Mouse (Mus musculus): Measurements from ENCODE around the gene Arhgap8. TPM values are rescaled to one million over a fixed set of nuclear protein-coding genes. Genes with fewer than 3 reads are reported as not detected.
A peak's percentile ranks its signal among the peaks of the same experiment; 100 is the strongest.

The Arhgap8 gene
- polyA plus RNA-seq, 2 experiments, result 0.22 to 0.29 TPM

- TF ChIP-seq CTCF (IDR thresholded peaks at IDR 0.05; ENCODE audit: low read depth) (no peak), EP300 (IDR thresholded peaks at IDR 0.05; ENCODE audit: low read depth) (no peak)
Measured at GRCm38 (mm10) chr15:84696021-84696420, 23.8 kb upstream of the Arhgap8 start.

DNA sequence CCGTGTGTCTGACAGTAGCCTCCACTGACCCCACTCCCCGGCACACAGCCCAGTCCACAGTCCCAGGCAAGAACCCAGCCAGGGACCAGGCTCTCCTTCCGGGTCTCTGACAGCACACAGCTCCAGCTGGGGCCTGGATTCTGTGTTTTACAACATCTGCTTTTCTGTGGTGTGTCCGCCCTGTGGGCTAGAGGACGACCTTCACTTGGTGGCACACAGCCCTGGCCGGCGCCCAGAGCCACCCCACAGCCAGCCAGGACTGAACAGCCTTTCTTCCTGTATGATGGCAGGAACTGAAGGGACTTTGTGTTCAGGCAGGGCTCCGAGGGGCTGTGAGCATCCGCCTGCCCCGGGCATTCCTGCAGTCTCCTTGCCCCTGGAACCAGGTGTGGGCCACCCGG, 22.2 kb upstream of the Arhgap8 start:
- H3K27me3 ChIP-seq (ENCODE audit: control insufficient read depth, insufficient read depth, low read length), result no peaks in the 10 kb centered on the region
- TF ChIP-seq CTCF (IDR thresholded peaks at IDR 0.05; ENCODE audit: low read depth) (no peak), EP300 (IDR thresholded peaks at IDR 0.05; ENCODE audit: low read depth) (no peak)
- no peak overlapping the region for H3K27ac ChIP-seq
- no peaks in the 10 kb centered on the region for H3K4me1 ChIP-seq (replicated peaks; ENCODE audit: control insufficient read depth in 2 of 2, insufficient read depth in 2 of 2, low read length in 1 of 2)
- DNase-seq (ENCODE audit: low read depth in 3 of 3, low spot score in 3 of 3), result no peak
- no peak overlapping the region for H3K4me2 ChIP-seq (ENCODE audit: low read depth)
- H3K9me3 ChIP-seq (ENCODE audit: control insufficient read depth, low read length), result no peaks in the 10 kb centered on the region
- H3K36me3 ChIP-seq (replicated peaks; ENCODE audit: control insufficient read depth, insufficient read depth, low read depth), result no peaks in the 10 kb centered on the region
- H3K4me3 ChIP-seq (ENCODE audit: insufficient read depth in 1 of 2, low read depth in 2 of 2, low read length in 2 of 2), result no peak overlapping the region
- 67% methylated on average over 11 of the region's 11 CpGs for WGBS (ENCODE audit: insufficient replicate concordance)
- no peak overlapping the region for H3K9ac ChIP-seq (replicated peaks)
- ATAC-seq (ENCODE audit: insufficient read depth), result no peak

More at GRCm38 (mm10) chr15:84696021-84696420, 23.8 kb upstream of the Arhgap8 start:
- Histone ChIP-seq H3K36me3 (replicated peaks; ENCODE audit: control insufficient read depth, insufficient read depth, low read depth) (no peaks in the 10 kb centered on the region), H3K4me3 (ENCODE audit: insufficient read depth in 1 of 2, low read depth in 2 of 2, low read length in 2 of 2) (no peak overlapping the region), H3K9ac (replicated peaks) (no peak overlapping the region), H3K9me3 (ENCODE audit: control insufficient read depth, low read length) (no peaks in the 10 kb centered on the region), H3K4me2 (ENCODE audit: low read depth) (no peak overlapping the region), H3K27ac (no peak overlapping the region), H3K27me3 (ENCODE audit: control insufficient read depth, insufficient read depth, low read length) (no peaks in the 10 kb centered on the region), H3K4me1 (replicated peaks; ENCODE audit: control insufficient read depth in 2 of 2, insufficient read depth in 2 of 2, low read length in 1 of 2) (no peaks in the 10 kb centered on the region)
- DNase-seq (ENCODE audit: low read depth in 3 of 3, low spot score in 3 of 3) (no peak), ATAC-seq (ENCODE audit: insufficient read depth) (no peak)
- 64% methylated on average over 4 of the region's 4 CpGs for WGBS (ENCODE audit: insufficient replicate concordance)

DNA sequence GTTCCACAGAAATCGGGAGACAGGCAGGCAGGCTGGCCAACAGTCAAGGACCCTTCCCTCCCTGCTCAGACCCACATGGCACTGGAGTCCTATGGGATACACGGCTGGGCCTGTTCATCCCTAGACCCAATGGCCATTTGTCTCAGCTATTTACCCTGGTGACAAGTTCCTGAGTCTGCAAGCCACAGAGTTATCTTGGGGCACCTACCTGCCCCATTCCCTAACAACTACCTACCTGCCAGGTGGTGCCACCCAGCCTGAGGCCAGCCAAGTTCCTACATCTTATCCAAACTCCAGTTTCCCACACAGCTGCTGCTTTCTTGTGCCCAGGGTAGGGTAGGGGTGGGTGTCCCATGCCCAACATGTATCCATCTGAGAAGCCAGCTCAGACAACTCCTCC, 21.7 kb upstream of the Arhgap8 start:
- Histone ChIP-seq H3K36me3 (replicated peaks; ENCODE audit: control insufficient read depth, insufficient read depth, low read depth) (no peaks in the 10 kb centered on the region), H3K4me2 (ENCODE audit: low read depth) (no peak overlapping the region)

GRCm38 (mm10) chr15:84700147-84700794, 19.6 kb upstream of the Arhgap8 start:
- no peak overlapping the region for H3K4me3 ChIP-seq (ENCODE audit: insufficient read depth in 1 of 2, low read depth in 2 of 2, low read length in 2 of 2)
- WGBS (ENCODE audit: insufficient replicate concordance), result 40% methylated on average over 6 of the region's 6 CpGs
- H3K4me2 ChIP-seq (ENCODE audit: low read depth), result no peak overlapping the region
- DNase-seq (ENCODE audit: low read depth in 3 of 3, low spot score in 3 of 3), result no peak
- no peak overlapping the region for H3K9ac ChIP-seq (replicated peaks)
- no peaks in the 10 kb centered on the region for H3K9me3 ChIP-seq (ENCODE audit: control insufficient read depth, low read length)
- no peaks in the 10 kb centered on the region for H3K36me3 ChIP-seq (replicated peaks; ENCODE audit: control insufficient read depth, insufficient read depth, low read depth)
- 0 out of 2 replicates have a peak, but pooled peaks have one; percentile 33 for ATAC-seq (ENCODE audit: insufficient read depth)
- H3K27me3 ChIP-seq (ENCODE audit: control insufficient read depth, insufficient read depth, low read length), result no peaks in the 10 kb centered on the region
- peak; percentile 93 for TF ChIP-seq CTCF (IDR thresholded peaks at IDR 0.05; ENCODE audit: low read depth)
- no peak for TF ChIP-seq EP300 (IDR thresholded peaks at IDR 0.05; ENCODE audit: low read depth)
- H3K4me1 ChIP-seq (replicated peaks; ENCODE audit: control insufficient read depth in 2 of 2, insufficient read depth in 2 of 2, low read length in 1 of 2), result no peaks in the 10 kb centered on the region
- no peak overlapping the region for H3K27ac ChIP-seq

More for the DNA sequence above, 21.7 kb upstream of the Arhgap8 start:
- ATAC-seq (ENCODE audit: insufficient read depth) (no peak), DNase-seq (ENCODE audit: low read depth in 3 of 3, low spot score in 3 of 3) (no peak)
- H3K27ac ChIP-seq, result no peak overlapping the region
- no peaks in the 10 kb centered on the region for H3K9me3 ChIP-seq (ENCODE audit: control insufficient read depth, low read length)
- H3K27me3 ChIP-seq (ENCODE audit: control insufficient read depth, insufficient read depth, low read length), result no peaks in the 10 kb centered on the region
- WGBS (ENCODE audit: insufficient replicate concordance), result 65% methylated on average over 2 of the region's 2 CpGs
- H3K4me1 ChIP-seq (replicated peaks; ENCODE audit: control insufficient read depth in 2 of 2, insufficient read depth in 2 of 2, low read length in 1 of 2), result no peaks in the 10 kb centered on the region
- TF ChIP-seq CTCF (IDR thresholded peaks at IDR 0.05; ENCODE audit: low read depth), result no peak
- TF ChIP-seq EP300 (IDR thresholded peaks at IDR 0.05; ENCODE audit: low read depth), result no peak
- H3K4me3 ChIP-seq (ENCODE audit: insufficient read depth in 1 of 2, low read depth in 2 of 2, low read length in 2 of 2), result no peak overlapping the region
- H3K9ac ChIP-seq (replicated peaks), result no peak overlapping the region

GRCm38 (mm10) chr15:84701947-84702346, 17.9 kb upstream of the Arhgap8 start:
- Histone ChIP-seq H3K9ac (replicated peaks) (no peak overlapping the region), H3K4me2 (ENCODE audit: low read depth) (no peak overlapping the region), H3K4me3 (ENCODE audit: insufficient read depth in 1 of 2, low read depth in 2 of 2, low read length in 2 of 2) (no peak overlapping the region), H3K36me3 (replicated peaks; ENCODE audit: control insufficient read depth, insufficient read depth, low read depth) (no peaks in the 10 kb centered on the region), H3K27me3 (ENCODE audit: control insufficient read depth, insufficient read depth, low read length) (no peaks in the 10 kb centered on the region), H3K9me3 (ENCODE audit: control insufficient read depth, low read length) (no peaks in the 10 kb centered on the region), H3K4me1 (replicated peaks; ENCODE audit: control insufficient read depth in 2 of 2, insufficient read depth in 2 of 2, low read length in 1 of 2) (peaks cover 0 to 2% of the 10 kb centered on the region in 2 experiments; a peak in 1 of 4 replicates), H3K27ac (no peak overlapping the region)
- 33% methylated on average over 4 of the region's 4 CpGs for WGBS (ENCODE audit: insufficient replicate concordance)
- ATAC-seq (ENCODE audit: insufficient read depth) (no peak), DNase-seq (ENCODE audit: low read depth in 3 of 3, low spot score in 3 of 3) (no peak)
- TF ChIP-seq CTCF (IDR thresholded peaks at IDR 0.05; ENCODE audit: low read depth) (peak; percentile 72), EP300 (IDR thresholded peaks at IDR 0.05; ENCODE audit: low read depth) (no peak)
